Mouse (Mus musculus) embryo, embryonic 11 days (tissue): ENCODE results near the gene Micu2.
"Not testable (repeated sequence)": the region's sequence is repeated elsewhere in the genome, so short reads cannot be mapped to it uniquely, and the experiment has no call there.

Experiments
- DNase-seq: peaks from one replicate; pipeline ENCODE4 v3.0.0-alpha.2; 2015

Gene Micu2

GRCm38 (mm10) chr14:57951089-57951488, 48.0 kb downstream of the Micu2 start:
- DNase-seq, result peak; percentile 63

- no peak for DNase-seq
Measured at GRCm38 (mm10) chr14:57945834-57946233, 53.2 kb downstream of the Micu2 start.

GRCm38 (mm10) chr14:57937297-57937696, 61.8 kb downstream of the Micu2 start:
- no peak for DNase-seq

GRCm38 (mm10) chr14:57934666-57935065, 64.4 kb downstream of the Micu2 start:
- DNase-seq, result no peak

DNA sequence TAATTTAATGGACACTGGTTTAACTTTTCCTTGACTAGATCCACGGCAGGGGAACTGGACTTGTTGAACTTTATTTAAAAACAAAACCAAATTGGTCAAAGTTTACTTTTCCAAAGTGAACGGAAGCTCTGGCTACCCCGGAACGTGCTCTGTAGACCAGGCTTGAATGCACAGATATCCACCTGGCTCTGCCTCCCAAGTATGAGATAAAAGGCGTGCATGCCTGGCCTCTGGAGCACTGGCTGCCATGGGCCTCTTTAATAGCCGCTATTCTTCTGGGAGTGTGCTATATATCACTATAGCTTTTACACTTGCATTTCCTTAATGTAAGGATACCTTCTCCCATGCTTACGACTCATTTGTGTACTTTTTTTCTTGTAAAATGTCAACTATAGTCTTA, 65.5 kb downstream of the Micu2 start:
- DNase-seq, result no peak

GRCm38 (mm10) chr14:57932881-57933443, 66.1 kb downstream of the Micu2 start:
- DNase-seq, result no peak

DNA sequence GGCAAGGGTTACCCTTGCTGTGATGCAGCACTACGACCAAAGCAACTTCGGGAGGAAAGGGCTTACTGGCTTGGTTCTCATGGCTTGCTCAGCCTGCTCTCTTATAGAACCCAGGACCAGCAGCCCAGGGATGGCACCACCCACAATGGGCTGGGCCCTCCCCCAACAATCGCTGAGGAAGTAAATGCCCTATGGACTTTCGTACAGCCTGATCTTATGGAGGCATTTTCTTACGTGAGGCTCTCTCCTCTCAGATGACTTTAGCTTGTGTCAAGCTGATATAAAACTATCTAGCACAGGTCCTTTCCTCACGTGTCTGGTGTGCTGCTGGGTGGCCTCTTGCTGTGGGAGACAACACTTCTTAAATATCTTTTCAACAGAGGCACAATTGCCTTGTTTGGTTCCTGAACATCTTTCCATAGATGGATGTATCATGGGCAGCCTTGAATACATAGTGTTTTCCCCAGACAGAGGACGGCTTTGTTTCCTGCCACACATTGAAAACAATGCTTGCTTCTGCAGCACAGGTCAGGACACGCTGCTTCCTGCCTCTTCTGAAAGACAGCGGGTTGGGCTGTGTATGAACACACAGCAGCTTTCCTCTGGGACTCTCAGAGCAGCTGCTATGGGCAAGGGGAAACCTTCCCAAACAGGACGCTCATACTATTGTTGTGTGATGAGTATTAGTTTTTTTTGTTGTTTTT, 77.5 kb downstream of the Micu2 start:
- DNase-seq, result peak; percentile 69

DNA sequence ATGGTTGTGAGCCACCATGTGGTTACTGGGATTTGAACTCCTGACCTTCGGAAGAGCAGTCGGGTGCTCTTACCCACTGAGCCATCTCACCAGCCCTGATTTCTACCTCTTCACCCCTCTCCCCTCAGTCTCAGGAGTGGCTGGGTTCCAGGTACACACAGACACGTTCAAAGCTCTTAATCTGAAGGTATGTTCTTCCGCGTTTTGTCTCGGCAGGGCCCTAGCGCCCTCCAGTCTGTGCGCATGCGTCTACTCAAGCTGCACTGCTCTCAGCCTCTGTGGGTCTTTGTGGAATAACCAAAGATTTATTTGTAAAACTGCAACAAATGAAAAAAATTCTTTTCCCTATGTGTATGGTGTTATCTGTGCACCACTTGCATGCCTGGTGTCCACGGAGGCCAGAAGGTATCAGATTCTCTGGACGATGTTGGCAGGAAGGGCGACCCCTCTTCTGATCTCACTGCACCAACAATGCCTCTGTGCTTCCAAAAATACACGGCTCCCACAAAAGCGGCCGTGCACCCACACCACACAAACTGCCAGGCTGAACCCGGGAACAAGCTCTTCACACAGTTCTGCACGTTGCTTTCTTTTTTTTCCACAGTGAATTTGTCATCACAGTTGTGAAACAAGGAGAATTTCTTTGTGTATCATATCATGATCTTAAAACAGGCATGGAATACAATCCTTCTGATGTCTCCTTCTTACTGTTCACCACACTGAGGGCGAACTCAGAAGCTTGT, 78.3 kb downstream of the Micu2 start:
- no peak for DNase-seq

DNA sequence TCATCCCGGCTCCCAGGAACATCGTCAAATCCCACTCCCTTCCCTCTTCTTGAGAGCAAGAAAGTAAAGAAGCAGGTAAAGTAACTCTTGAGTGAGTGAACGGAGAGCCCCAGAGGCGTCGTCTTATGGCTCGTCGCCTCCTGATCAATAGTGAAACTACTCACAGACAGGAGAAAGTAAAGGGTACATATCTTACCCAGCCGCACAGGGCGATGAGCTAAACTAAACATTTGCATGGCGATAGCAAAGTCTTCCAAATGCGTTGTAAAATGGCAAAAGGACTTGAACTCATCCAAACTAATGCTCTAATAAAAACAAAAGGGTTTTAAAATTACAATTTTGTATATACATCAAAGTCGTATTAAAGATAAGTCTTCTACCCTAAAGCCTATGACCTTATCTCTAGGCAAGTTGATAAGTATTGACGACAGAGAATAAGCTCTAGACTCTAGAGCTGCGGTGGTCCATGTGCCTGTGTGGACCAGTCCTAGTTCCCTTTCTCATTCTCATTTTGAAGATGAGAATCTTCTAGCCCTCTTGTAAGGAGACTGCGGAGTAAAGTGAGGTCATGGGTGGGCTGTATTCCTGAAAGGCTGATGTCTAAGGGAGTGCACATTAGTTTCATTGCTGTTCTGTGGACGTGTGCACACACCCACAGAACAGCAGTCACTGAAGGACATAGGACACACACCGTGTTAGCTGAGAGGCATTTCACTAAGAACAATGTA, 79.8 kb downstream of the Micu2 start:
- no peak for DNase-seq

GRCm38 (mm10) chr14:57915341-57915740, 83.7 kb downstream of the Micu2 start:
- DNase-seq, result no peak

GRCm38 (mm10) chr14:57912211-57913007, 86.7 kb downstream of the Micu2 start:
- not testable (repeated sequence) for DNase-seq

GRCm38 (mm10) chr14:57911787-57912186, 87.3 kb downstream of the Micu2 start:
- DNase-seq, result not testable (repeated sequence)

DNA sequence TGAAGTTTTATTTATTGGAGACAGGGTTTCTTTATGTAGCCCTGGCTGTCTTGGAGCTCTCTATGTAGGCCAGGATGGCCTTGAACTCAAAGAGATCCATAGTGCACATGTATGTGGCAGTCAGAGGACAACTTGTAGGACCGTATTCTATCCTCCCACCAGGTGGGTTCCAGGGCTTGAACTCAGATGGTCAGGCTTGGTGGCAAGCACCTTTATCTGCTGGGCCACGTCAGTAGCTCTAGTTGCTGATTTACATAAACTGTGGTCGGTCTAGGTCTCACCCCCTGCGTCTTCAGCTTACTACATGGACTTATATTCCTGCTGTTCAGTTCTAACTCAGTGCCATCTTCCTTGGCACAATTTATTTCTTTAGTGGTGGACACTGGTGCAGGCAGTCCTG, 87.7 kb downstream of the Micu2 start:
- DNase-seq, result no peak

DNA sequence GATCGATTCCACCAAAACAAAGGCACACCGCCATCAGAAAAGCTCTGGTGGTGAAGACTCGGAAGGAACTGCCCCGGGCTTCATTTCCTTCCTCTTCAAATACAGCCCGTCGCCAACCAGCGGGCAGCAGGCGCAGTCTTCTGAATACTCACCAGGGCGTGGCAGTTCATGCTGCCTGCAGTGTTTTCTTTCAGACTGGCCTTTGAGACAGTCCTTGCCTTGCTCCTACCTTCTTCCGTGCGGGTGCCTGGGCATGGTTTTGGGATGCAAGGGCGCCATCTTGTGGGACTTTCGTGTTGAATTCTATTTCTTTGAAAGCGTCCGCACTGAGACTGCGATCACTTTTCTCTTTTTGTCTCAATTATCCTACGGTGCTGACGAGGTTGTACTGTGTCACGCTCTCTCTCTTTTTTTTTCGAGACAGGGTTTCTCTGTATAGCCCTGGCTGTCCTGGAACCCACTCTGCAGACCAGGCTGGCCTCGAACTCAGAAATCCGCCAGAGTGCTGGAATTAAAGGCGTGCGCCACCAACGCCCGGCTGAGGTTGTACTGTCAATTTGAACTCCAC, 88.5 kb downstream of the Micu2 start:
- DNase-seq, result peak; percentile 91

DNA sequence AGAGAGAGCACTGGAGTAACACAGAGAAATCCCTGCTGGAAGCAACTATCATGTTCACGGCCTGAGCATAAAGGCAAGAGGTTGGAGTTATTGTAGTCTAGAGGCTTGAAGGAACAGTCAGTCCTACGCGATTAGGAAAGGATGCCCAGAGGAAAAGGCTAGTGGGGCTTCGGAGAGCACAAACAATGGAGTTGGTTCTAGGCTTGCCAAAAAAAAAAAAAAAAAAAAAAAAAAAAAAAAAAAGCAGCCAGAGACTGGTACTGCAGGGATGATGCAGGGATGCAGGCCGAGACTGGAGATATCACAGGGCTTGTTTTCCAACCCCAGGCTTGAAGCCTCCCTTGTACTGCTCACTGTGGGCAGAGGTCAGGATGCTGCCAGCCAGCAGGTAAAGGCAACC, 89.8 kb downstream of the Micu2 start:
- no peak for DNase-seq

DNA sequence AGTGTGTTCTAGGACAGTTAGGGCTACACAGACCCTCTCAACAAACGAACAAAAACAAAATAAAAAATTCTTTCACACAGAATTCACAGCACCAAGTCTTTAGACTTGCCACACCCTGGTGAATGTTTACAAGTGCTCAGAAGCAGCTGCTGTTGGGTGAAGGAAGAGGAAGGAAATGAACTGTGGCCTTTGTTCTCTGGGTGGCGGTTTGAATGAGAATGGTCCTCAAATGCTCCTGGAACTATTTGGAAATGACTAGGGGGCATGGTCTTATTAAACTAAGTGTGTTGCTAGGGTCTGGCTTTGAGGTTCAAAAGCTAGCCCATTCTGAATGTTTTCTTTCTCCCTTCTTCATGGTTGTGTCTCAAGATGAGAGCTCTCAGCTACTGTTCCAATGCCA, 90.6 kb downstream of the Micu2 start:
- no peak for DNase-seq

DNA sequence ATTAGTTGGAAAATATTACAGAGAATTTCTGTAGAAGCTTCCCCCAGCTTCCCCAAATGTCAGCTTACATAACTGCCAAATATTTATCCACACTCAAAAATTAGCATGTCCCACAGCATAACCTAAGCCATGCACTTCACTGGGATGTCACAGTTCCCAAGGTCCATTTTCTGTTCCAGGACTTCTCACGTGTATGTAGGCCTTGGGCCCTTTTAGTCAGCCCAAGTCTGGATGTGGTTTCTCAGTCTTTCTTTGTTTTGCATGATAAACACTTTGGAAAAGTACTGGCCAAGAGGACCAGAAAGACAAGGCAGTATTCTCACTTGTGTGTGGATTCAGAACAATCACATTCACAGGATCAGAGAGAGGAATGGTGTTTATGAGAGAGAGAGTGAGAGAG, 97.1 kb downstream of the Micu2 start:
- DNase-seq, result no peak

DNA sequence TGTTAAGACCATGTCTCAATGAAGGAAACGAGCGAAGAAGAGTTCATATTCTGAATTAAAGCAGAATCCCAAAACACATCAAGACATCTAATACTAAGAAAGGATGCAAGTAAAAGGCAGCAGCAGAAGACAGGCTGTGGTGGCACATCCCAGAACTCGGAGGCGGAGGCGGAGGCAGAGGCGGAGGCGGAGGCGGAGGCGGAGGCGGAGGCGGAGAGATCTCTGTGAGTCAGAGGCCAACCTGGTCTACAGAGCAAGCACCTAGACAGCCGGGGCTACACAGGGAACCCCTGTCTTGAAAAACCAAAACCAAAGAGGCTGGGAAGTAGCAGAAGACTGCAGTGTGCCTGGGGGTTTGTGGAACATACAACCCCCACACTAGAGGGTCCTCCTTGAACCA, 102.2 kb downstream of the Micu2 start:
- DNase-seq, result no peak

- DNase-seq, result not testable (repeated sequence)
Measured at GRCm38 (mm10) chr14:57896088-57896871, 102.8 kb downstream of the Micu2 start.

GRCm38 (mm10) chr14:57894346-57894745, 104.7 kb downstream of the Micu2 start:
- no peak for DNase-seq

- DNase-seq, result no peak
Measured at GRCm38 (mm10) chr14:57892961-57893360, 106.1 kb downstream of the Micu2 start.
